Mouse (Mus musculus) E14TG2a.4 (cell line): ENCODE results near the gene Src.
"Not testable (repeated sequence)": the region's sequence is repeated elsewhere in the genome, so short reads cannot be mapped to it uniquely, and the experiment has no call there.

Experiments
- CTCF ChIP-seq: conservative IDR thresholded peaks from 2 replicates; pipeline ENCODE4 v1.5.1; 2014; ENCODE audit warnings: low read length
- NANOG ChIP-seq: IDR thresholded peaks from 2 replicates; pipeline ENCODE4 v1.6.1; 2014; ENCODE audit warnings: borderline replicate concordance, low read length, mixed read lengths
- POU5F1 ChIP-seq: IDR thresholded peaks from 2 replicates; pipeline ENCODE4 v1.6.1; 2014; ENCODE audit warnings: low read length, borderline replicate concordance

DNA sequence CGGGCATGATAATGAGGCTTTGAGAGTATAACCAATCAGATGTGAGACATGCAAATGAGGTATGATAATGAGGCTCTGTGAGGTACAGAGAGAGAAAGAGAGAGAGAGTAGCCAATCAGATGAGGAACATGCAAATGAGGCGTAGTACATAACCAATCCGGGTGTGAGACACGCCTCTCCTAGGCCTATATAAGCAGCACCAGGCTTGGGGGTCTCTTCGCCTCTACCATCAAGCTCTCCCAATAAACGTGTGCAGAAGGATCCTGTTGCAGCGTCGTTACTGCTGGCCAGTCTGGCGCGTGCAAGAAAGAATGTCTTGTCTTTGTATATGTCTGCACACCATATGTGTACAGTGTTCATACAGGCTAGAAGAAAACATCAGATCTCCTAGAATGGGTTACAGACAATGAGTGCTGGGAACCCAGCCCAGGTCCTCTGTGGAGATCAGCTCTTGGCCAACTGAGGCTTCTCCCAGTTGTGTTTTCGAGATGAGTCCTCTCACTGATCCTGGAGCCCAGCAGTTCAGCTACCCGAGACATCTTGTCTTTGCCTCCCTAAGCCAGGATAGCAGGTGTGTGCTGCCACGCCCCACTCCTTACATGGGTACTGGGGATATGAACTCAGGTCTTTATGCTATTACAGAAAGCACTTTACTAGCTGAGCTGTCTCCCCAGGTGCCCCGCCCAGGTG is 29.2 kb upstream of the Src start:
- not testable (repeated sequence) for TF ChIP-seq CTCF, POU5F1, NANOG
